Mouse (Mus musculus): ENCODE measurements around the gene Sh2d6. TPM values are rescaled to one million over a fixed set of nuclear protein-coding genes. Genes with fewer than 3 reads are reported as not detected.

Gene Sh2d6
- under 1 TPM; 0.28 to 0.94 TPM for total RNA-seq (2021)

DNA sequence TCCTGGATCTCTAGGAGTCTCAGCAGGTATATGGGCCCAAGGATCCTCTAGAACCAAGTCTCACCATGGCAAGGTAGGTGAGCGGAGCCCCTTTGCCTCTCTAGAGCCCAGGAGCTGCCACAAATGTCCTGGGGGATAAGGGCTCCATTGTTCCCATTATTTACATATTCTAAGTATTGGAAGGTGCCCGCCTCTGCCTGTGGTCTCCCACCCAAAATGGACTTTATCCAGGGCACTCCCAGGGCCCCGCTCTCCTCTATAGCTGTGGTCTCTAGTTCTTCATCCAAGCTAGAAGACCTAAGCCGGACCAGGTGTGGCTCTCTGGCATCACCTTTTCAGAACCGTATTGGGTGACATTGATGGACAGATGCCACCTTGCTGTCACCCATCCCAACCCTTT is at the start of gene Sh2d6:
Gene Sh2d6, minus strand, starts transcription at position 101 of the 400 bp plus-strand sequence.
- DNase-seq (ENCODE audit: low spot score in 2 of 2) = no peak
- intact Hi-C loops (cut with DNase I) = no loop called here

DNA sequence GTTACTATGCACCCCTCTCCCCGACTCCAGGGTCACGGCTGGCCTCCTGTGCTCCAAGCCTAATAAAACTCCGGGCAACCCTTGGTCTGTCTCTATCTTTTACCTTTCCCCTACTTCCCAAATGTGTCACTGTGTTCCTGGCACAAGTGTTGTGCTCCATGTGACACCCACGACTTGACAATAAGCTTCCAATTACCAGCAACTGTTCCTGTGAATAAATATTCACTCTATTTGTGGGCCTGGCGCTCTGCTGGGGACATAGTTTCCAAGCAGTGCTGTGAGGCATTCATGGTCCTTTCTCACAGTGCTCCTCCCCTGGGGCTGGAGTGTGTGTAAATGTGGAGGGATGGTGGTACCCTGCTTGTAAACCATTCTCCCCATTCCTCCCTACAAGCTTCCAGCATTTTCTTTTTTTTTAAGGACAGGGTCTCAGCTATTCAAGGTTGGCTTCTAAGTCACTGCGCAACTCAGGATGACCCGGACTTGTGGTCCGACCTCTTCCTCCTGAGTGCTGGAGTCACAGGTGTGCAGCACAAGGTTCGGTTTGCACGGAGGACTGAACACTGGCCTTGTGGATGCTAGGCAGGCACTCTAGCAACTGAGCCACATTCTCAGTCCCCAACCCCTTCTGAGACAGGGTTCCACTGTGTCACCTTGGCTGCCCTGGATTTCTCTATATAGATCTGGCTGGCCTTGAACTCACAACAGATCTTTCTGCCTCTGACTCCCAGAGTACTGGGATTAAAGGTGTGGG is 49.3 kb upstream of the Sh2d6 start:
- no peak for DNase-seq (ENCODE audit: low spot score in 2 of 2)
- intact Hi-C loops (cut with DNase I) = no loop called here

DNA sequence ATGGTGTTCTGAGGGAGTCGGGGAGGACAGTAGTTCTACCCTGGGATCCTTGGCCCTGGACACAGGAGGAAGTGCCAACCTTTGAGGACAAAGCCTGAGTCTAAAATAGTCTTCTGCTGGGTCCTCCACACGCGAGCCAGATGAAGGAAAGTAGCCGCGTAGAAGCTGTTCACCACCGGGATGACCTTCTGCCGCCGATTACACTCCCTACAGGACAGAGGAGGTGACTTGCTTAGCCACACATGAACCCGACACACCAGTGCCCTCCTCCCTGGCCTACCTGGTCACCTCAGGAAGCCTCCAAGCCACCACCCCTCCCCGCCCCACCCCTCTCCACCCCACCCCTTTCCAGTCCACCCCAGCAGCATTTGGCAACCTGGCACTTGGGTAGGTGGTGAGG is 47.2 kb upstream of the Sh2d6 start:
- DNase-seq (ENCODE audit: low spot score in 2 of 2) = no peak
- intact Hi-C loops (cut with DNase I) = no loop called here

DNA sequence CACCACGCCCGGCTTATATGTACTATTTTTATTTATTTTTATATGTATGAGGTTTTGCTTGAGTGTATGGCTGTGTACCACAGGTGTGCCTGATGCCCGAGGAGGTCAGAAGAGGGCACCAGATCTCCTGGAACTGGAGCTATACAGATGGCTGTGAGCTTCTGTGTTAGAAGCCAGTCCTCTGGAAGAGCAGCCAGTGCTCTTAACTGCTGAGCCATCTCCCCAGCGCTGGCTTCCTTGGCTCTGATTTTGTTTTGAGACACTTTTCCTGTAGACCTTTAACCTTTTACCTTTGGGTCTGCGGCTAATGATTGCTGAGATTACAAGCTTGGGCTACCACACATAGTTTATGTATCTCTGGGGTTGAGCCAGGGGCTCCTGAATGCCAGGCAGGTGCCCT is 46.0 kb upstream of the Sh2d6 start:
- DNase-seq (ENCODE audit: low spot score in 2 of 2) = no peak
- intact Hi-C loops (cut with DNase I) = no loop called here

DNA sequence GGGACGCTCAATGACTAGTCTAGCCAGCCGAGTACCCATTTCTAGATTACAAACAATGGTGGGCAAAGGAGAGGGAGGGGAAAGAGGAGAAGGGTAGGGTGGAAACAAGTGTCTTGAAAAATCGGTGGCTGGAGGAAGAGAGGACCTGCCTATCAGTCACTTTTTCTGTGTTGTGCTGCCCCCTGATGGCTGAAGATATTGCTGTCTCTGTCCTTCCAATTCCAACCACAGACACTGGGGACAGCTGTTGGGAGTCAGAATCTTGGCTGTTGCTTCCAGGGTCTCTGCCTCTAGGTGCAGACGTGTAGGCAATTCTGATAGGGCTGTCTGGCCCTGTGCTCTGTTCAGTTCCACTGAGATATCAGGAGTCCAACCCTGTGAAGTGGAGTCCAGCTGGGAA is 44.5 kb upstream of the Sh2d6 start:
- intact Hi-C loops (cut with DNase I) = loop anchor here (1.0 kb wide), 2 partner anchors 31 to 138 kb away; no protein-coding TSS in a partner anchor
- DNase-seq (ENCODE audit: low spot score in 2 of 2) = peak; percentile 90 to 93

DNA sequence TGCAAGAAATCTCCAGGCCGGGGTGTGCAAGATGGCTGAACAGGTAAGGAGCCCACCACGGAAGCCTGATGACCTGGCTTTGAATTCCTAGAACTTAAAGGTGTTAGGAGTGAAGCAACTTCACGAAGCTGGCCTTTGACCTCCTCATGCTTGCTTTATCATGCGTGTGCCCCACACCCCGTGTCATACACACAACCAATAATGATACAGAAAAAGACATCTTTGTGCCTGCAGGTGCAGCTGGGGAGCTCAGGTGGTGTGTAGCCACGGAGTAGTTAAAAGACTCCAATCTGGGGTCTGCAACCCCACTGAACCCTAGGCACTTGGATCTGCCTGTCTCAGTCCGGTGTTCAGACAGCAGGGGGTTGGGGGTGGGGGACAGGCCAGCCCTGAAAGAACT is 44.0 kb upstream of the Sh2d6 start:
- intact Hi-C loops (cut with DNase I) = no loop called here
- no peak for DNase-seq (ENCODE audit: low spot score in 2 of 2)

DNA sequence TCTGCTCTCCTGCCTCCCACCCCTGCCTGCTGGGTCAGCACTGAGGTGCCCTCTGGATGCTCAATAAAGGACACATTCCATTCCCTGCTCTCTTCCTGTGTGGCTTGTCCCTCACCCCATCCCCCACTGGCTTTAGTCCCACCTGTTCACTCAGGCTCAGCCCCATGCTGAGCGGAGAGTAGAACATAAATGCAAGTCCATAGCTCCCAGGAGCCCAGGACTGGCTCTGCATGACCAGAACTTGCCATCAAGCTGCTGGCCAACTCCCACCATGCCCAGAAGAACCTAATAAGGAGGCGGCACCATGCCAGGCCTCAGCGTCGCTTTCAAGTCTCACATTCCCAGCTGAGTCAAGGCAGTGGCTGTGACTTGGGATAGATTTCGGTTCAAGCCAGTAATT is 41.4 kb upstream of the Sh2d6 start:
- intact Hi-C loops (cut with DNase I) = loop anchor here (1.0 kb wide), 1 partner anchor 134 kb away; no protein-coding TSS in a partner anchor
- no peak for DNase-seq (ENCODE audit: low spot score in 2 of 2)

DNA sequence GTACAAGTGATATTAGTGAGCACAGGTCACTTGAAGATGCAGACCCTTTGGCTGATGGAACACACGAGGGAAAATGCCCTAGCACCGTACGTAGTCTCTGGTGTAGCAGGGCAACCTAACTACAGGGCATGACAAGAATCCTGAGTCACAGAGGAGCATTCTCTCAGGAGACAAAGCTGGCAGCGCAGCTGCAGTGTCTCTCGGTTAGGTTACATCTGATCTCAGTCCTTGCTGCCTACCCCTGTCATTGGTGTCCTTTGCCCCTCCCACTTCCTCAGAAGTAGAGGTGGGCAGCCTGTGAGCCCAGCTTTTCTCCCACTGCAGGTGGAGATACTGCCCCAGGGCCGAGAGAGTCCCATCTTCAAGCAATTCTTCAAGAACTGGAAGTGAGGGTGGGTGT is 41.0 kb upstream of the Sh2d6 start:
- intact Hi-C loops (cut with DNase I) = no loop called here
- no peak for DNase-seq (ENCODE audit: low spot score in 2 of 2)

DNA sequence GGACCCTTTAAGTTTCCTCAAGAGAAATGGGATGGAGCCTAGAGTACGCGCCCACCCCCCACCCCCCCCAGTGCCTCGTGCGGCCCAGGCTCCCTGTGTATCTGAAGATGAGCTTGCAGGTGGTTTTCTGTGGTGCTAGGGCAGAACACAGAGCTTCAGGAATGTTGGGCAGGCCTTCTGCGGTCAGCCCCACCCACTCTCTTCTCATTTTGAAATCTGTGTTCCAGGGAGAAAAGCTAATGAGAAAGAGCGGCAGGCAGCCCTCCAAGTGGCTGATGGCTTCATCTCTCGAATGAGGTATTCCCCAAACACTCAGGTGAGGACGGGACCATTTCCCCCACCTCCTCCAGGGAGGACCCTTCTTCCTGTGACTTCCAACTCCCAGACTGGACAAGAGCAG is 39.3 kb upstream of the Sh2d6 start:
- intact Hi-C loops (cut with DNase I) = no loop called here

DNA sequence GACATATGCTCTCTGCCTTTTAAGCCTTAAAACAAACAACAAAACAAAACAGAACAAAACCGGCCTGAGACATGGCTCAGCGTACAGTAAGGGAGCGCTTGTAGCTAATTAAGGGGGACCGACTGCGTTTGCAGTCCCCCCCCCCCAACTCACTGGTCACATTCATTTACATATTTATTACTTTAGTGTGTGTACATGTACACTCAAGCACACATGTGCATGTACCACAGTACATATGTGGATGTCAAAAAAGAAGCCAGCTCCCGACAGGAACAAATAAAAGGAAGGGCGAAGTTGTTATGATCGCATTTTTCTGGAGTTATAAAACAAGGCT is 31.5 kb upstream of the Sh2d6 start:
- intact Hi-C loops (cut with DNase I) = no loop called here
- no peak for DNase-seq (ENCODE audit: low spot score in 2 of 2)

More for the DNA sequence above, 39.3 kb upstream of the Sh2d6 start:
- DNase-seq (ENCODE audit: low spot score in 2 of 2) = no peak

DNA sequence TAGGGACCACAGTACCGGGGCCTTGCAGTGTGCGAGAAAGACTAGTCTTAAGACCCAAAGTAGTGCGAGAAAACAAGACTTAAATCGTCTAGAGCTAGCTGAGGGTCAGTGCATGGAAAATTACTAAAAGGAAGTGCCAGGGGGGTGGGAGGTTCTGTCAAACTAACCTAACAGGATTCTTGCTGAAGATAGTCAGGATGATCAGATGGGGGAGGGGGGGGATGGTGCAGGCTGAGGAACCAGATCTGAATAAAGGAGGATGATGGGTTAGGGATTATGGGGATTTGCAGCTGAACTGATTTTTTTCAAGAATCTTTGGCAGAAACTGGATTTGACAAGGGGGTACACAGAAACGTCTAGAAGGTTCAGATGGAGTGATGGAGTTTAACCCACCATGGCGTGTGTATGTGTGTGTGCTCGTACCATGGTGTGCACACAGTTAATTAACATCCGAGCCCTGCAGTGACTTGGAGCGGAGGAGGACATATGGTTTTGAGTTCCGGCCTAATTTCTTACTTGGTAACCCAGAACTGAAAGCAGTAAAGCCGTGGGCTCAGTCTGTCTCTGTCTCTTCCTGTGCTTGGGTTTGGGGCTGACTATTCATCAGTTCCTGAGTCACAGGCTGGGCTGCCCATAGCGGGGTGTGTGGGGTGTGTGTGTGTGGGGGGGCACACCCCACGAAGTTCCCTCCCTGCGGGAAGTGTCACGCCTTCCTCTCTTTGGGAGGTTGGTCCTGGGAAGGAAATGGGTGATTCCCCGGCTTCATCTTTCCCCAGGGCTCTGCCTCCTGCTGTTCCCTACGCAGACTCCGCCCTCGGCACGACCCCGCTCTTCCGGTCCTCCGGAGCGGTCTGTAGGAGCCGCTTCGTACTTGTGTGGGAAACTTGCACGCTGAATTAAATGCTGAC is 30.9 kb upstream of the Sh2d6 start:
- peak; percentile 42 to 79 for DNase-seq (ENCODE audit: low spot score in 2 of 2)
- intact Hi-C loops (cut with DNase I) = no loop called here

DNA sequence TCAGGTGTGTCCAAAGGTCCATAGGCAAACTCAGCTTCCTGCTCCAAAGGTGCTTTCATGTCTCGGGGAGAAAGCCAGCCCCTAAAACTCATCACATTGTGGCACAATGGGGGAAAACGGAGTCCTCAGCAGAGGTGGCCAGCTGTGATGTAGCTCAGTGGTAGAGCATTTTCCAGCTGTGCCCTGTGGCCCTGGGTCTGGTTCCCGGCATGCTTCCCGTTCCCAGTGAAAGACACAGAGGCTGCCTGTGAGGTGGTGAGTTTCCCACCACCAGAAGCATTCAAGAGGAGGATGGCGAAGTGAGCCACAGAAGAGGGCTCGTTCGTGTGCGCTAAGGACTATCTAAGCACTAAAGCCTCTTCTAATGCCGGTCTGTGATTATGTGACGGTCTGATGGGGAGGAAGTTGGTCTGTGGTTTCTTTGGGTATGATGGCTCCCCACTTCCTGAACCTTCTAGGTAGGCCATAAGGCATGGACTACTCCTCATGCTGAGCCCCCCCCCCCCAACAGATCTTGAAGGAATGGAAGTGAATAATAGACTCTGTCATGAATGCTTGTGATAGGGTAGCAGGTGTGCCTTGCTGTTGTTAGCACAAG is 29.1 kb upstream of the Sh2d6 start:
- intact Hi-C loops (cut with DNase I) = no loop called here
- DNase-seq (ENCODE audit: low spot score in 2 of 2) = no peak

DNA sequence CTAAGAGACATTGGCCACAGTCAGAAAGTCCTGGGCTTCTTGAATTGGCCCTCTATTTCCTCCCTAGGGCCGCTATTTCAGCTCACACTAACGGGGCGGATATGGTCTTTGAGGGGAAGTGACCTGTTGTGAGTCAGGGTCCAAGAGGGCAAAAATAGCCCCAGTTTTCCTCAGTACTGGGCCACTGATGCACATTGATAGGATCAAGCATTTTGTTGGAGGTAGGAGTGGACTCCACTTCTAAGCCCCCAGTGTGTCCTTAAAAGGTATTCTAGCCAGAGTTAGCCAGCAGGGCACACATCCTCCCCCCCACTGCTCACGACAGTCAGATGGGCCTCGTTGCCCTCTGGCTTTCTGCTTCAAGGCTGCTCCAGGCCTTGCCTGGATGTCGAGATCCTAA is 28.5 kb upstream of the Sh2d6 start:
- DNase-seq (ENCODE audit: low spot score in 2 of 2) = no peak
- intact Hi-C loops (cut with DNase I) = no loop called here

DNA sequence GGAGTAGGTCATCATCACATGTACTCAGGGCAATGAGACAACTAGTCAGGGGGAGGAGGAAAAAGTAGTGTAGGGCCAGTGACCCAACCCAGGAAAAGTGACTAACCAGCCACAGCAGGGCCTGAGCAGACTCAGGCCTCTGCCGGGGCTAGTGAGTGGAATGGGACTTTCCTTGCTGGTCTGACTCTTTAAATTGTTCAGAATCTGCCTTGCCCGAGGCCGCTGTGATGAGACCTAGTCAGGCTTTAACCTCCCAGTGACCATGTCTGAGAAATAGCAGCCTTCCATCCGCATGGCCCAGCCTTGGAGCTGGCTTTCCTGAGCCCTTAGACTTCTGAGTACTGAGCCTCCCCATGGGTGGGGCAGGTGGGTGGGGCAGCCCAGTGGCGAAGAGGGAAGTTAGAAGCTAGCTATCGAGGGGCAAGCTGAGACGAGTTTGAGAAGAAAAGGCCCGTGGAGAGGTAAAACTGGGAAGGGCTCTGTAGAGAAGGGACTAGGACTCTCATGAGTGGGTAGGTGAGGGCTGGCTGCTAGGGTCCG is 27.6 kb upstream of the Sh2d6 start:
- no peak for DNase-seq (ENCODE audit: low spot score in 2 of 2)
- intact Hi-C loops (cut with DNase I) = no loop called here

DNA sequence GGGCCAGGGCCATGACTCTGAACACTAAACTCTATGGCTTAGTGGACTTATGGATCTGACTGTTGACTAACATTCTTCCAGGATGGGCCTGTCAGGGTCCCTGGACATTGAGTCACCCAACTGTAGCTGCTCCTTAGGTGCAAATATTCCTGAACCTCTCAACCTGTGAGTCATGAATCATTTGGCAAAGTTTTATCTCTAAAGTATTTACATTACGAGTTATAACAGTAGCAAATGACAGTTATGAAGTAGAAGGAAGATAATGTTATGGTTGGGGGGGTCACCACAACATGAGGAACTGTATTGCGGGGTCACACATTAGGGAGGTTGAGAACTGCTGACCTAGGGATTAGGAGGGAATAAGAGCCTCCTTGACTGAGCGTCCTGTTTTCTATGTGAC is 26.4 kb upstream of the Sh2d6 start:
- intact Hi-C loops (cut with DNase I) = no loop called here
- no peak for DNase-seq (ENCODE audit: low spot score in 2 of 2)

DNA sequence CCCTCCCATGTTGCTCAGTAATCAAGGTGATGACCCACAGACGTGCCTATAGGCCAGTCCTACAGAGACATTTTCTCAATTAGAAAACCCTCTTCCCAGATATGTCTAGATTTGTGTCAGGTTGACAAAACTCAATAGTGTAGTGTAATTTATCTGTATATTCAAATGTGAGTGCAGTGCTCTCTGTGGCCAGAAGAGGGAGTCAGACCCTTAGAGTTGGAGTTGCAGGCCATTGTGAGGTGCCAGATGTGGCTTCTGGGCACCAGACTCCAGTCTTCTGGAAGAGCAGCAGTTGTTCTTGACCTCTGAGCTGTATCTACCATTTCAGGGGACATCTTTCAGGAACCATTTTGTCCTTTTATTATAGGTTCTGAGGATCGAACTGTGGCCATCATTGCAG is 25.6 kb upstream of the Sh2d6 start:
- intact Hi-C loops (cut with DNase I) = no loop called here
- DNase-seq (ENCODE audit: low spot score in 2 of 2) = no peak

DNA sequence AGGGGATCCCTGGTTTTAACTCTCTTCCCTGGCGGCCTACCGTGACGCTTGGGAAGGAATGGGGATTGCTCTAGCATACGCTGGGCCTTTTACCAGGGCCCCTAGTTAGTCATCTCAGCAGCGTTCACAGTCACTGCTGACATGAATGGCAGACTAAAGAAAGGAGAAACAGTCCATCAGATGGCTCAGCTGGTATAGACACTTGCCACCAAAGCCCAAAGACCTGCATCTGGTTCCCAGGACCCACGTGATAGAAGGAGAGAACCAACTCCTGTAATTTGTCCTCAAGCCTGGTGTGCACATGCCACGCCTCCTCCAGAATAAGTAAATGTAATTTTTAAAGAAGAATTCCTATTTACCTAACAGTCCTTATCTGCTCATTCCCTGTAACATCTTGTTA is 23.9 kb upstream of the Sh2d6 start:
- no peak for DNase-seq (ENCODE audit: low spot score in 2 of 2)
- intact Hi-C loops (cut with DNase I) = no loop called here

DNA sequence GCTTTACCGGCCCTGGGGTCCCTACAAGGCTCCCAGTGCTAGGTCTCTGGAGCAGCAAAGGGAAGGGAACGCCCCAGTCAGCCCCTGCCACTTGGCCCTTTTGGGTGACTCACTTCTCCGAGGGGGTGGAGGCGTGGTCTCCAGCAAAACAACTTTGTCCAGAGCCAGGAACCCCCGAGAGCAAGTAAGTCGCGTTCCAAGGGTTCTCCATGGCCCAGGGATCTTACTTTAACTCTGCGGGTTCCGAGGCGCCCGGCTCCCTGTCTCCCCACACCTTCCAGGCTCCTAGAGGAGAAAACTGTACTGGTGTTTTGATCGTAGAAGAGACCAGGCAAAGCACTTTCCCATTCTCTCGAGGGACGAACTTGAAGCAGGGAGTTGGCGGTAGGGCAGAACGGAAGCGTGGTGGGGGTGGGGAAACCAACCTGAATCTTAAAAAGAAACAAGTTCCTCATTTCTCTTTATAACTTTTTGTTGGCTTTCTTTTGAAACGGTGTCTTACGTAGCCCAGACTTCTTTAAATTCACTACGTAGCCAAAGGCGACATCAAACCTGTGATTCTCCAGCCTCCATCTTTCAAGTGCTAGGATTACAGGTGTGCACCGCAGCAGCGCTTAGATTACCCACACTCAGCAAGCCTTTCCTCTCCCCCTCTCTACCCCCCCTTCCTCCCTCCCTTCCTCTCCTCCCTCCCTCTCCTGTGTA is 22.9 kb upstream of the Sh2d6 start, which contains the start of gene Capg:
Gene Capg, plus strand, starts transcription at position 109 of the 705 bp plus-strand sequence.
- DNase-seq (ENCODE audit: low spot score in 2 of 2) = no peak
- intact Hi-C loops (cut with DNase I) = no loop called here

DNA sequence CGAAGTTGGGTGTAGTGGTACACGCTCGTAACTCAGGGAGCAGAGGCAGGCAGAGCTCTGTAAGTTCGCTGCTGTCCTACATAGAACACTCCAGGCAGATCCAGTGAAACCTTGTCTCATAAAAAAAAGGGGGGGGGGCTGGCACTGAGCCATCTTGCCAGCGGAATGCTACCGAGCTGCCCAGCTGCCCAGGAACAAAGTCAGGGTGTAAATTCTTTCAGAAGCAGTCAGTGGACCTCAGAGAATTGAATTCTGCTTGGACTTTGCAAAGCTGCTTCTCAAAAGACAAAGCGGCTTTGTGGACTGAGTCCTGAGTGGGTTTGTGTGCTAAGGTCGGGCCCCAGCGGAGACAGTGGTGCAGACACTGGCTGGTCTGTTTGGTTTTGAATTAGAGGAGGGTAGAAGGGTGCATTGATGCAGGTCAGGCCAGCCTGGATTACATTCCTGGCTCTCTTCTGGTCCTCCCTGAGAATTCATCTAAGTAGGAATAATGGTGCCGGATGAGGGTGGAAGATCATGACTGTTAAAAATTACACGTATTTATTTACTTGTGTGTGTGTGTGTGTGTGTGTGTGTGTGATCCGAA is 21.9 kb upstream of the Sh2d6 start:
- no peak for DNase-seq (ENCODE audit: low spot score in 2 of 2)
- intact Hi-C loops (cut with DNase I) = no loop called here
